Mouse (Mus musculus) ES-CJ7 (cell line): ENCODE measurements around the gene Rrnad1.

Experiments used
- DNase-seq: peaks from one replicate; pipeline ENCODE4 v3.0.0; 2011; ENCODE audit warnings: low read depth, low spot score

Gene Rrnad1

GRCm38 (mm10) chr3:87930078-87930795 is at the start of gene Rrnad1, which contains the start of gene Isg20l2:
Rrnad1 (minus strand) TSS chr3:87930717.
Isg20l2 (plus strand) TSS chr3:87930314.
- peak; percentile 98 for DNase-seq

GRCm38 (mm10) chr3:87980085-87980484 is 49.6 kb upstream of the Rrnad1 start:
- no peak for DNase-seq

GRCm38 (mm10) chr3:87979493-87979892 is 49.0 kb upstream of the Rrnad1 start:
- no peak for DNase-seq

- DNase-seq, result peak; percentile 99
These were observed 44.0 kb upstream of the Rrnad1 start for GRCm38 (mm10) chr3:87974381-87974987.

GRCm38 (mm10) chr3:87973593-87974380 is 43.3 kb upstream of the Rrnad1 start:
- DNase-seq, result no peak

GRCm38 (mm10) chr3:87972776-87973175 is 42.3 kb upstream of the Rrnad1 start:
- DNase-seq, result no peak

GRCm38 (mm10) chr3:87972203-87972664 is 41.7 kb upstream of the Rrnad1 start:
- no peak for DNase-seq

- DNase-seq, result no peak
These were observed 41.1 kb upstream of the Rrnad1 start for GRCm38 (mm10) chr3:87971489-87972202.

GRCm38 (mm10) chr3:87970939-87971488 is 40.5 kb upstream of the Rrnad1 start, which contains the start of gene Nes:
Nes (plus strand) TSS chr3:87971078.
- peak; percentile 92 for DNase-seq

- DNase-seq, result peak; percentile 71
These were observed 39.8 kb upstream of the Rrnad1 start for GRCm38 (mm10) chr3:87970184-87970938.

- DNase-seq, result peak; percentile 97
These were observed 30.2 kb upstream of the Rrnad1 start for GRCm38 (mm10) chr3:87960586-87961191.

GRCm38 (mm10) chr3:87960191-87960585 is 29.7 kb upstream of the Rrnad1 start:
- DNase-seq, result no peak

GRCm38 (mm10) chr3:87959371-87959770 is 28.9 kb upstream of the Rrnad1 start:
- DNase-seq, result no peak

GRCm38 (mm10) chr3:87958967-87959366 is 28.4 kb upstream of the Rrnad1 start:
- DNase-seq, result no peak

GRCm38 (mm10) chr3:87958476-87958875 is 28.0 kb upstream of the Rrnad1 start:
- DNase-seq, result no peak

GRCm38 (mm10) chr3:87958056-87958455 is 27.5 kb upstream of the Rrnad1 start:
- DNase-seq, result no peak

GRCm38 (mm10) chr3:87952440-87952839 is 21.9 kb upstream of the Rrnad1 start:
- no peak for DNase-seq

- no peak for DNase-seq
These were observed 21.4 kb upstream of the Rrnad1 start for GRCm38 (mm10) chr3:87951946-87952345.

GRCm38 (mm10) chr3:87949955-87950515 is 19.5 kb upstream of the Rrnad1 start:
- peak; percentile 64 for DNase-seq
